10 mouse cellular contexts compared by ENCODE assay signal in genomic region chr6:99599651-99600050, GRCm38 (mm10).
DNase-seq lines count a peak whose midpoint lies in the region; ATAC-seq and TF ChIP-seq lines count a peak whose summit lies in the region.
"Had no signal": no experiment of that assay in that cellular context is flagged by ENCODE, and none has a peak within 500 bp of the region (broad histone marks: within the 10 kb centered on the region; RNA-seq: fewer than 3 reads in every experiment).

No protein-coding gene starts in this region.

- H3K4me2 ChIP-seq in heart, embryonic 15.5 days, result peak overlapping the region; percentile 39
- peak overlapping the region; percentile 31 for H3K4me2 ChIP-seq in forebrain, embryonic 15.5 days (replicated peaks)
- H3K4me2 ChIP-seq in midbrain, embryonic 14.5 days (ENCODE audit: low read length), result peak overlapping the region; percentile 40
- H3K4me2 ChIP-seq: limb, embryonic 12.5 days had no signal

- no peak overlapping the region for H3ac ChIP-seq in C2C12 (ENCODE audit: control insufficient read depth, insufficient read length, low read depth)

- H3K27ac ChIP-seq in heart, embryonic 15.5 days, result no peak overlapping the region
- peak overlapping the region; percentile 54 for H3K27ac ChIP-seq in forebrain, embryonic 15.5 days (replicated peaks)
- H3K27ac ChIP-seq in midbrain, embryonic 14.5 days (replicated peaks; ENCODE audit: low read depth, low read length), result peak overlapping the region; percentile 49; the same call in 1 of the 2 replicates
- H3K27ac ChIP-seq: limb, embryonic 12.5 days had no signal

- H3K9ac ChIP-seq in heart, embryonic 15.5 days, result peak overlapping the region; percentile 2; the same call in 1 of the 2 replicates
- peak overlapping the region; percentile 24; the same call in 1 of the 2 replicates for H3K9ac ChIP-seq in forebrain, embryonic 15.5 days (replicated peaks)
- no peak overlapping the region; the same call in 1 of the 2 replicates for H3K9ac ChIP-seq in midbrain, embryonic 14.5 days (replicated peaks; ENCODE audit: low read length)
- H3K9ac ChIP-seq: heart, embryonic 12.5 days; limb, embryonic 12.5 days had no signal

- H3K79me2 ChIP-seq in C2C12 (ENCODE audit: control insufficient read depth, insufficient read depth), result no peaks in the 10 kb centered on the region

- H3K4me1 ChIP-seq in heart, embryonic 15.5 days (replicated peaks), result peaks cover 10% of the 10 kb centered on the region
- peaks cover 16% of the 10 kb centered on the region for H3K4me1 ChIP-seq in forebrain, embryonic 15.5 days
- peaks cover 11% of the 10 kb centered on the region; the same call in 1 of the 2 replicates for H3K4me1 ChIP-seq in midbrain, embryonic 14.5 days (ENCODE audit: control insufficient read depth, insufficient read depth, low read length)
- H3K4me1 ChIP-seq: heart, embryonic 12.5 days had no signal

- 44% methylated on average over 8 of the region's 8 CpGs for WGBS in heart, embryonic 15.5 days
- WGBS in forebrain, embryonic 15.5 days, result 7% methylated on average over 8 of the region's 8 CpGs
- WGBS in midbrain, embryonic 14.5 days, result 9% methylated on average over 8 of the region's 8 CpGs

- H3K9me3 ChIP-seq in heart, embryonic 15.5 days (replicated peaks), result no peaks in the 10 kb centered on the region
- no peaks in the 10 kb centered on the region for H3K9me3 ChIP-seq in forebrain, embryonic 15.5 days
- no peaks in the 10 kb centered on the region for H3K9me3 ChIP-seq in midbrain, embryonic 14.5 days (ENCODE audit: control insufficient read depth, low read length)
- H3K9me3 ChIP-seq: heart, embryonic 12.5 days; limb, embryonic 12.5 days had no signal

- no peaks in the 10 kb centered on the region for H3K27me3 ChIP-seq in heart, embryonic 15.5 days
- no peaks in the 10 kb centered on the region for H3K27me3 ChIP-seq in C2C12 (ENCODE audit: control insufficient read depth, insufficient read depth, insufficient read length)
- H3K27me3 ChIP-seq in forebrain, embryonic 15.5 days, result no peaks in the 10 kb centered on the region
- no peaks in the 10 kb centered on the region for H3K27me3 ChIP-seq in midbrain, embryonic 14.5 days (ENCODE audit: control insufficient read depth, insufficient read depth, low read length)

- no peak for DNase-seq in heart, adult 11 months
- peak; percentile 67 for DNase-seq in midbrain, embryonic 14.5 days
- DNase-seq in cerebellum, postnatal 25 days, result no peak

- no peaks in the 10 kb centered on the region for H3K79me3 ChIP-seq in C2C12 (ENCODE audit: low read depth)

- TF ChIP-seq CTCF in C2C12 (IDR thresholded peaks at IDR 0.05; ENCODE audit: control insufficient read depth, insufficient read depth, insufficient read length), result no peak

- H3K4me3 ChIP-seq in heart, embryonic 15.5 days, result no peak overlapping the region
- H3K4me3 ChIP-seq in C2C12 (ENCODE audit: insufficient read depth, poor library complexity, severe bottlenecking), result no peak overlapping the region
- no peak overlapping the region for H3K4me3 ChIP-seq in forebrain, embryonic 15.5 days
- no peak overlapping the region for H3K4me3 ChIP-seq in midbrain, embryonic 14.5 days (replicated peaks; ENCODE audit: low read depth, low read length)
- H3K4me3 ChIP-seq: heart, embryonic 12.5 days; limb, embryonic 12.5 days had no signal

- H3K36me3 ChIP-seq in heart, embryonic 15.5 days, result no peaks in the 10 kb centered on the region
- no peaks in the 10 kb centered on the region for H3K36me3 ChIP-seq in C2C12 (ENCODE audit: control insufficient read depth, insufficient read depth)
- H3K36me3 ChIP-seq in forebrain, embryonic 15.5 days, result no peaks in the 10 kb centered on the region
- no peaks in the 10 kb centered on the region for H3K36me3 ChIP-seq in midbrain, embryonic 14.5 days (ENCODE audit: control insufficient read depth, insufficient read depth, low read length)
- H3K36me3 ChIP-seq: heart, embryonic 12.5 days; limb, embryonic 12.5 days had no signal

- ATAC-seq in heart, embryonic 15.5 days (replicated peaks; ENCODE audit: insufficient number of reproducible peaks, insufficient read depth, low FRiP score, low read depth), result no peak
- ATAC-seq in forebrain, embryonic 15.5 days (replicated peaks), result no peak; the same call in 1 of the 2 replicates
- no peak for ATAC-seq in midbrain, embryonic 14.5 days (ENCODE audit: low FRiP score, low TSS enrichment)
- no peak for ATAC-seq in inflammation-experienced regulatory T-cells, adult 6 months
- no peak for ATAC-seq in erythroid progenitor cell, adult 5-6 weeks (replicated peaks; ENCODE audit: low FRiP score, poor library complexity, severe bottlenecking)

TF ChIP-seq in C2C12, 6 proteins besides CTCF, POLR2A, EP300 and RAD21:
- TF ChIP-seq MYOD1 (IDR thresholded peaks at IDR 0.05; ENCODE audit: control insufficient read depth, insufficient read length, low read depth) (peak; percentile 22), MYOG (IDR thresholded peaks at IDR 0.05; ENCODE audit: control insufficient read depth, extremely low read depth, insufficient read length) (no peak), MAX (IDR thresholded peaks at IDR 0.05) (no peak), CEBPB (IDR thresholded peaks at IDR 0.05; ENCODE audit: low read depth) (no peak), FOSL1 (IDR thresholded peaks at IDR 0.05; ENCODE audit: insufficient read depth, low read length, poor library complexity, severe bottlenecking) (no peak), USF1 (IDR thresholded peaks at IDR 0.05; ENCODE audit: low read depth) (no peak)
